Mouse (Mus musculus) stomach, postnatal 0 days (tissue): Measurements from ENCODE around the gene Ttll3. TPM values are rescaled to one million over a fixed set of nuclear protein-coding genes. Genes with fewer than 3 reads are reported as not detected.

Experiments used
- ATAC-seq: fragments of 200-750 bp; cut with Nextera tagmentation; 2 replicates; pipeline ENCODE4 v1.8.0; 2017; ENCODE audit not compliant: low FRiP score, low TSS enrichment
- DNase-seq: peaks from one replicate; pipeline ENCODE4 v3.0.0-alpha.2; 2016; ENCODE audit warnings: low spot score
- H3K27ac ChIP-seq: fragments of 300-500 bp; sonication (generic); replicated peaks from 2 replicates; pipeline ENCODE4 v1.5.1; 2014; ENCODE audit warnings: mild to moderate bottlenecking, control low read depth
- H3K27me3 ChIP-seq: fragments of 300-500 bp; sonication (generic); 2 replicates; pipeline ENCODE4 v1.6.1; 2014; ENCODE audit warnings: low read length; ENCODE audit not compliant: control insufficient read depth, insufficient read depth
- H3K36me3 ChIP-seq: fragments of 300-500 bp; sonication (generic); 2 replicates; pipeline ENCODE4 v1.6.1; 2014; ENCODE audit warnings: low read length, mixed read lengths; ENCODE audit not compliant: control insufficient read depth, insufficient read depth
- H3K4me1 ChIP-seq: fragments of 300-500 bp; sonication (generic); replicated peaks from 2 replicates; pipeline ENCODE4 v1.6.1; 2014; ENCODE audit warnings: antibody characterized with exemption; ENCODE audit not compliant: control insufficient read depth, insufficient read depth
- H3K4me2 ChIP-seq: fragments of 300-500 bp; sonication (generic); replicated peaks from 2 replicates; pipeline ENCODE4 v1.6.1; 2014; ENCODE audit warnings: low read depth, mild to moderate bottlenecking, control low read depth, moderate library complexity
- H3K4me3 ChIP-seq: fragments of 300-500 bp; sonication (generic); 2 replicates; pipeline ENCODE4 v1.5.1; 2014; ENCODE audit warnings: low read depth, low read length, control low read depth
- H3K9ac ChIP-seq: fragments of 300-500 bp; sonication (generic); 2 replicates; pipeline ENCODE4 v1.6.1; 2014; ENCODE audit warnings: mild to moderate bottlenecking, low read length, control low read depth, mixed read lengths
- H3K9me3 ChIP-seq: fragments of 300-500 bp; sonication (generic); 2 replicates; pipeline ENCODE4 v1.6.1; 2016; ENCODE audit warnings: low read length; ENCODE audit not compliant: control insufficient read depth
- CTCF ChIP-seq: IDR thresholded peaks from 2 replicates; pipeline ENCODE4 v1.5.1; 2016; ENCODE audit warnings: antibody characterized with exemption, low read depth, mild to moderate bottlenecking, moderate library complexity
- EP300 ChIP-seq: optimal IDR thresholded peaks from 2 replicates; pipeline ENCODE3; 2016; ENCODE audit warnings: antibody characterized with exemption
- WGBS: fragments of 180-500 bp; shearing (Covaris S2); extraction: QIAGEN DNeasy Blood & Tissue Kit; methylation state at CpG from one replicate; pipeline ENCODE4 v1.1.7; 2014; 5-methylcytosine and 5-hydroxymethylcytosine counted together
- polyA plus RNA-seq: library from polyadenylated mRNA; unstranded; fragments of >200 nt; fragmentation: Nextera tagmentation; extraction: Ambion mirVana; gene quantifications from 2 replicates; pipeline ENCODE4 v1.2.1, GENCODE M21; 2015

Ttll3 gene
- polyA plus RNA-seq, result 1.2 TPM in 2 replicates

GRCm38 (mm10) chr6:113388960-113389359 lies at the start of gene Ttll3:
Gene Ttll3, plus strand, starts transcription at chr6:113389260.
- H3K9ac ChIP-seq, result no peak within 1 kb of the TSS
- no peak within 1 kb of the TSS for H3K27ac ChIP-seq
- H3K4me3 ChIP-seq, result no peak within 1 kb of the TSS
- peaks cover 34% of the 10 kb centered on the region for H3K36me3 ChIP-seq
- H3K27me3 ChIP-seq, result no peaks in the 10 kb centered on the region
- DNase-seq (no peak), ATAC-seq (no peak)
- H3K4me2 ChIP-seq, result no peak within 1 kb of the TSS
- WGBS, result 60% methylated on average over 8 of the region's 8 CpGs
- TF ChIP-seq CTCF (no peak), EP300 (no peak)
- no peaks in the 10 kb centered on the region for H3K9me3 ChIP-seq
- peaks cover 3% of the 10 kb centered on the region; the same call in 1 of the 2 replicates for H3K4me1 ChIP-seq

- no peak for TF ChIP-seq CTCF
- no peak for TF ChIP-seq EP300
- 0 out of 2 replicates have a peak, but pooled peaks cover 3% of the 10 kb centered on the region for H3K36me3 ChIP-seq
- H3K27me3 ChIP-seq, result no peaks in the 10 kb centered on the region
- no peak overlapping the region for H3K4me3 ChIP-seq
- no peaks in the 10 kb centered on the region for H3K9me3 ChIP-seq
- peaks cover 5% of the 10 kb centered on the region; the same call in 1 of the 2 replicates for H3K4me1 ChIP-seq
- ATAC-seq, result no peak
- no peak overlapping the region for H3K27ac ChIP-seq
- no peak overlapping the region for H3K9ac ChIP-seq
- DNase-seq, result no peak
- H3K4me2 ChIP-seq, result no peak overlapping the region
- WGBS, result 81% methylated on average over 6 of the region's 6 CpGs
Measured at GRCm38 (mm10) chr6:113341574-113341973, 47.5 kb upstream of the Ttll3 start.

- ATAC-seq (no peak), DNase-seq (no peak)
- no peaks in the 10 kb centered on the region for H3K27me3 ChIP-seq
- no peak for TF ChIP-seq CTCF
- no peak for TF ChIP-seq EP300
- H3K36me3 ChIP-seq, result 0 out of 2 replicates have a peak, but pooled peaks cover 3% of the 10 kb centered on the region
- no peaks in the 10 kb centered on the region for H3K9me3 ChIP-seq
- H3K9ac ChIP-seq, result no peak overlapping the region
- H3K4me3 ChIP-seq, result no peak overlapping the region
- H3K27ac ChIP-seq, result no peak overlapping the region
- WGBS, result 27% methylated on average over 6 of the region's 7 CpGs
- H3K4me1 ChIP-seq, result peaks cover 5% of the 10 kb centered on the region; the same call in 1 of the 2 replicates
- peak overlapping the region; percentile 84 for H3K4me2 ChIP-seq
Measured at GRCm38 (mm10) chr6:113342297-113342696, 46.8 kb upstream of the Ttll3 start.

GRCm38 (mm10) chr6:113343177-113344092 lies 45.6 kb upstream of the Ttll3 start, which contains the start of gene Camk1:
Gene Camk1, minus strand, starts transcription at chr6:113343984.
- peak within 1 kb of the TSS; percentile 66 for H3K4me3 ChIP-seq
- no peak for TF ChIP-seq EP300
- 0 out of 2 replicates have a peak, but pooled peaks have one; percentile 4 for TF ChIP-seq CTCF
- H3K4me1 ChIP-seq, result peaks cover 5% of the 10 kb centered on the region; the same call in 1 of the 2 replicates
- peak within 1 kb of the TSS; percentile 83 for H3K9ac ChIP-seq
- 9% methylated on average over 32 of the region's 32 CpGs for WGBS
- DNase-seq (peak; percentile 84), ATAC-seq (peak; percentile 84)
- H3K27me3 ChIP-seq, result no peaks in the 10 kb centered on the region
- peak within 1 kb of the TSS; percentile 59; the same call in 1 of the 2 replicates for H3K27ac ChIP-seq
- no peaks in the 10 kb centered on the region for H3K9me3 ChIP-seq
- H3K36me3 ChIP-seq, result no peaks in the 10 kb centered on the region
- H3K4me2 ChIP-seq, result peak within 1 kb of the TSS; percentile 84

GRCm38 (mm10) chr6:113344321-113344720 lies 44.7 kb upstream of the Ttll3 start:
- Histone ChIP-seq H3K4me3 (no peak overlapping the region), H3K27me3 (no peaks in the 10 kb centered on the region), H3K27ac (peak overlapping the region; percentile 59; the same call in 1 of the 2 replicates), H3K9ac (peak overlapping the region; percentile 83), H3K36me3 (no peaks in the 10 kb centered on the region), H3K9me3 (no peaks in the 10 kb centered on the region), H3K4me2 (peak overlapping the region; percentile 84; the same call in 1 of the 2 replicates), H3K4me1 (peaks cover 5% of the 10 kb centered on the region; the same call in 1 of the 2 replicates)
- TF ChIP-seq CTCF (no peak), EP300 (no peak)
- ATAC-seq (peak; percentile 18; the same call in 1 of the 2 replicates), DNase-seq (peak; percentile 58)
- WGBS, result 7% methylated on average over 2 of the region's 2 CpGs
